Mouse (Mus musculus) brain, embryonic 14.5 days (tissue): ENCODE results near the gene 1500011B03Rik. TPM values are rescaled to one million over a fixed set of nuclear protein-coding genes. Genes with fewer than 3 reads are reported as not detected.

Experiments
- DNase-seq: peaks from one replicate; pipeline ENCODE4 v3.0.0-alpha.2; 2011; ENCODE audit warnings: low read depth
- CTCF ChIP-seq: fragments of 200-500 bp; IDR thresholded peaks from 2 replicates; pipeline ENCODE4 v1.5.1; 2012; ENCODE audit warnings: inconsistent platforms, mild to moderate bottlenecking, moderate library complexity, borderline replicate concordance; ENCODE audit not compliant: insufficient read depth, insufficient read length; ENCODE audit errors: extremely low read depth
- POLR2A ChIP-seq: fragments of 200-500 bp; IDR thresholded peaks from 2 replicates; pipeline ENCODE4 v1.6.1; 2012; ENCODE audit warnings: mild to moderate bottlenecking, inconsistent platforms, borderline replicate concordance; ENCODE audit not compliant: poor library complexity, insufficient read depth, insufficient read length, severe bottlenecking; ENCODE audit errors: extremely low read depth
- polyA plus RNA-seq: library from polyadenylated mRNA; depleted of rRNA; stranded (reverse); fragments of >200 nt; gene quantifications from 2 replicates; pipeline ENCODE4 v1.2.3, GENCODE M21; 2012

The 1500011B03Rik gene
- polyA plus RNA-seq, 1 experiment, result 204 TPM

DNA sequence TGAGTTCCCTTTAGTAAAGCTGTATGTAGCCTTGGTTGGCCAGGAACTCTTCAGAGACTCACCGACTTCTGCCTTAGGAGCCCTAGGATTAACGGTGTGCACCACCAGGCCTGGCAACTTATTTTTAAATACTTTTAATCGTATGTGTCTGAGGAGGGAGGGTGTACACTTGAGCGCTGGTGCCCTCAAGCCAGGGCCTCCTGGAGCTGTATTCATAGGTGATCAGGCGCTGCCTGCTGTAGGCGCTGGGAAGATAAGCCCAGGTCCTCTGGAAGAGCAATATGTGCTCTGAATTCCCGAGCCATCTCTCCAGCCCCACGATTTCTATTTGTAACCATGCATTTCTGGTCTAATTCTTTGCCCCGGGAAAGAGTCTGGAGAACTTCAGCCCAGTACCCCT is 16.2 kb downstream of the 1500011B03Rik start:
- TF ChIP-seq POLR2A (no peak), CTCF (no peak)
- DNase-seq, result no peak

GRCm38 (mm10) chr5:114806636-114807035 is 16.6 kb downstream of the 1500011B03Rik start:
- DNase-seq, result no peak
- TF ChIP-seq CTCF (no peak), POLR2A (no peak)

DNA sequence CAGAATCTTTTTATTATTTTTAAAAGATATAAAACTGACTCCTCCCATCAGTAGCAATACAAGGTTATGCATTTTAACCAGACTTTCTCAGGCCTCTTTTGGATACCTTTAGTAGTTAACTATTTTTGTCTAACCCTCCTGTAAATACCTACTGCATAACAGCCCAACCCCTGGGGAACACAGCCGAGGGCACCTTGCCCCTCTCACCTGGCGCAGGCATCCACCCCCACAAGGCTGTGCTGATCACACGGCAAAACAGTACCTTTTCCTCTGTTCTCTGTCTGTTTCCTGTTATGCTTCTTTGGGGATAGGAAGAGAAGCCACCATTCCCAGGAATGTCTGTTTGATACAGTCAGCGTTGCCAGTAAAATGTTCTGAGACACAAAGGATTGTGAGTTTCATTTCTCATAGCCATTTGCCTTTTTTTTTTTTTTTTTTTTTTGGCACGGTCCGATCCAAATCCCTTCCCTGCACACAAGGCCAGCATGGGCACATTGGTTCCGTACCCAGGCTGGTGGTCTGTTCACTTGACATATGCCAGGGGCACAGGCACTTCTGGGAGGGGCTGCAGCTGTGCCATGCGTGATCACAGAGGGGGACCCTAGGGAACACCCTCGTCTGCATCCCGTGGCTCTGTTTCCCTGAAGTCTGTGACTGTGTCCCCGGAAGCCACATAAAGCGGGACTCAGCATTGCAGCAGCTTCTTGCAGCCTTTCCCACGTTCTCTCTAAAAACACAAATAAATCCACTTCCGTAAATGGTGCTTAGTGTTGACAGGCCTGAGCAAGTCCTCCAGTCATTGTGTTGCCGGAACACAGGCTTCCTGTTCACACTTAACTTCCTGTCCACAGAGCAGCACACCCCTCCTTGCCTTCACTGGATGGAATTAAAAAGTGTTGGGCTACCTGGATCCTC is 17.6 kb downstream of the 1500011B03Rik start:
- no peak for DNase-seq
- TF ChIP-seq CTCF (no peak), POLR2A (no peak)

- TF ChIP-seq POLR2A (no peak), CTCF (peak; percentile 26; the same call in 1 of the 2 replicates)
- peak; percentile 63 for DNase-seq
These were observed 18.3 kb downstream of the 1500011B03Rik start for GRCm38 (mm10) chr5:114804958-114805357.

DNA sequence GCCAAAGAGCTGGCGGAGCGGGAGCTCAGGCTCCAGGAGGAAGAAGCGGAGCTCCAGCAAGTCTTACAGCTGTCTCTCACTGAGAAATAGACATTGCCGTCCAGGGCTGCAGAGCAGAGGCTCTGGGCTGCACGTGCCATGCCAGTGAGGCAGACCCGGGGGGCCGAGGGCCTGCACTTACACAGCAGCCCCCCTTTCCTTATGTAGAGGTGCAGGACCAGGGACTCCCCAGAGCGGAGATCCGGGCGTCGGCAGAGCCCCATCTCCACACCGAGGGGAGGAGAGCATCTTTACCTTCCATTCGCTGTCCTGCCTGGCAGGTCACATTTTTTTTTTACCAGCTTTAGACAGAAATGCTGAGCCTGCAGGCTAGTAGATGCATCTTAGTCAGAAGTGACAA is 18.9 kb downstream of the 1500011B03Rik start:
- DNase-seq, result no peak
- TF ChIP-seq CTCF (no peak), POLR2A (no peak)

DNA sequence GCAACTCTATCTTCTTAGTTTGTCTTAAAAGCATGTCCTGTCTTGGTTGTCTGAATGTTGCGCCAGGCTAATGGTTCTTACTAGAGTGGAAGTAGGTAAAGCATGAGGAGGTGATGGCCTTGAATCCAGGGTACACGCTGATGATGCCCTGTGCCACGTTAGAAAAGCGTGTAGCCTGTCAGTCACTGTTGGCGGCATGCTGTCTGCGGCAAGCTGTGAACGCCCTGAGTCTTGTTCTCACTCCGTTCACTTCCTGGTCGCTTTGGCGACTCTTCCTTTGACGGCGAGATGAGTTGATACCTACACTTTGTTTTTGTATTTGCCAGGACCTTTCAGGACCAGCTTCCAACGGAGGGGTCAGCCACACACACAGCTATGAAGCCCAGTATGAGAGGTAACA is 20.0 kb downstream of the 1500011B03Rik start:
- TF ChIP-seq CTCF (no peak), POLR2A (no peak)

DNA sequence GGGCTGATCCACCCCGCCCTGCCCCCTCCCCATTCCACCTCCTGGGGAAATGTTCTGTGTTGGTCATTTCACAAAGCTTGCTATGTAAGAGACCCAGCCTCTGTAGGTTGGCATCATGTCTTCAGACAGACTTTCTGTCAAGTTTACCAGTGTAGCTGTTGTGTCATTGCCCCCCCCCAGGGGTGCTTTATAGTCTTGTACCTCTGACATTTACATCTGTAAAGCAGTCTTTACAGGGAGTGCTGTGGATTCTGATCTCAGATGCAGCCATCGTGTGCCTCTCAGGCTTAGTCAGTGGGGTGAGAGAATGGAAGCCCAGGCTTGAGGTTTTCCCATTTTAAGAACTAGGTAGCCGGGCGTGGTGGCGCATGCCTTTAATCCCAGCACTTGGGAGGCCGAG is 21.4 kb downstream of the 1500011B03Rik start:
- DNase-seq, result no peak
- TF ChIP-seq POLR2A (no peak), CTCF (no peak)

More for the DNA sequence above, 20.0 kb downstream of the 1500011B03Rik start:
- DNase-seq, result no peak

DNA sequence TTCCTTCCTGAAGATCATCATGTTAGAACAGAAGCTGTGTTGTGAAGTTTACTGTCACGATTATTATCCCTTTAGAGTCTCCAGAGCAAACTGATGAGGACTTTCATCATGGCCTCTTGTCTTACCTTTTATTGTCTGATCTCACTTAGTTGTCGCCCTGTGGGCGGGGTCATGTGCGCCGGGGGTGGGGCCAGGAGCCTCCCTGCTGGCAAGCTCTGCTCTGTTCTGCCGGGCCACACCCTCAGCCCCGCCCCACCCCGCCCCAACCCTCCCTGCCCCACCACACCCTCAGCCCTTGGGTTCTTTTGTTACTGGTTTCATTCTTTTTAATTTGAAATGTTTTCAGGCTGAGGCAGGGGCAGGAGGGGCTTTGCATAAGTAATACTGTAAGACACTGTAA is 22.2 kb downstream of the 1500011B03Rik start:
- no peak for DNase-seq
- no peak for TF ChIP-seq POLR2A
- no peak for TF ChIP-seq CTCF

DNA sequence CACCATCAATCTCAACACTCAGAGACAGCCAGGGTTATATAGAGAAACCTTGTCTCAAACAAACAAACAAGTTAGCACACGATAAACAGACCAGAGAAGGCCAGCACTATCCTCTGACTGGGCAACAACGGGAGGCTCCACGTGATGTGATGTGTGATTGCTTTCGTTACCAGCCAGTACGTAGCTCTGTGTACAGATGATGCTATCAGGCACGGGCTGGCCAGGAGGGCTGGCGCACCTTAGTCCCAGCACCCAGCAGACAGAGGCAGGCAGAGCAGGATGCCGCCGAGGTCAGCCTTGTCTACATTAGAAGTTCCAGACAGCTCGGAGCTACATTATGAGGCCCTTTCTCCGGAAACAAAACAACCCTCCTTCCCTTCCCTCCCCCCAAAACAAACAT is 23.4 kb downstream of the 1500011B03Rik start:
- no peak for TF ChIP-seq POLR2A
- TF ChIP-seq CTCF, result no peak
- DNase-seq, result no peak

- DNase-seq, result no peak
- no peak for TF ChIP-seq CTCF
These were observed 26.0 kb downstream of the 1500011B03Rik start for GRCm38 (mm10) chr5:114797253-114797652.

GRCm38 (mm10) chr5:114796299-114797012 is 26.8 kb downstream of the 1500011B03Rik start:
- TF ChIP-seq CTCF (no peak), POLR2A (no peak)
- peak; percentile 82 for DNase-seq

DNA sequence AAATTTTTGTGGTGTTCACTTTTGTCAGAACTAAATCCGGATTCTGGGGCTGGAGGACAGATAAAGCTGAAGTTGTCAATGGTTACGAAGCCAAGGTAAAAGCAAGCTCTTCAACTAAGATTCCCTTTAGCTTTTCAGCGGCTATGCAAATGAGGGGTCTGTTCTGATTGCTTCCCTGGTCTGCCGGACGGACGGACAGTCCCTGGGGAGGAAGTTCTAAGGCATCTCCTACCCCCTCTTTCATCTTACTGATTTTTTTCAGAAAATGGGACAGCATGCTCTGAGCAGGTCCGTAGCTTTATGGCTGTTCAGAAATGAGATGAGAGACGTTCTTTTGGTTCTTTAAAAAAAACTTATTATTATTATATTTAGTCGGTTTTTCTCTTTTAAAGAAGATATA is 27.6 kb downstream of the 1500011B03Rik start:
- no peak for TF ChIP-seq POLR2A
- no peak for TF ChIP-seq CTCF
- DNase-seq, result no peak

- TF ChIP-seq POLR2A (no peak), CTCF (no peak)
- DNase-seq, result no peak
These were observed 28.0 kb downstream of the 1500011B03Rik start for GRCm38 (mm10) chr5:114795231-114795630.
